Mouse (Mus musculus) ES-E14 (cell line): Measurements from ENCODE around the gene Otub2. TPM values are rescaled to one million over a fixed set of nuclear protein-coding genes. Genes with fewer than 3 reads are reported as not detected.

ENCODE experiments used
- DNase-seq: peaks from one replicate; pipeline ENCODE4 v3.0.0-alpha.2; 2013; ENCODE audit warnings: low read depth, low spot score
- H3K27ac ChIP-seq: 2 replicates; pipeline ENCODE4 v1.5.1; 2012; ENCODE audit warnings: low read depth, mild to moderate bottlenecking, low read length, moderate library complexity, mixed read lengths; ENCODE audit not compliant: poor library complexity, insufficient read depth, severe bottlenecking
- H3K36me3 ChIP-seq: 2 replicates; pipeline ENCODE4 v1.6.1; 2012; ENCODE audit warnings: mild to moderate bottlenecking, low read length, moderate library complexity, mixed read lengths; ENCODE audit not compliant: control insufficient read depth, poor library complexity, insufficient read depth, severe bottlenecking
- H3K4me1 ChIP-seq, 2 experiments: fragments of 150-350 bp in 1 of 2; sonication (generic) in 1 of 2; 2 replicates each; pipeline ENCODE4 v1.6.1; 2012; ENCODE audit warnings: low read length in 2 of 2, mild to moderate bottlenecking in 1 of 2, mixed read lengths in 1 of 2; ENCODE audit not compliant: control insufficient read depth in 2 of 2, insufficient read depth in 2 of 2, poor library complexity in 1 of 2
- H3K4me3 ChIP-seq, 2 experiments: fragments of 150-350 bp in 1 of 2; sonication (generic) in 1 of 2; 2 replicates each; pipeline ENCODE4 v1.5.1; 2012; ENCODE audit warnings: low read length in 2 of 2, low read depth in 1 of 2, mild to moderate bottlenecking in 1 of 2, mixed read lengths in 1 of 2; ENCODE audit not compliant: insufficient read depth in 1 of 2, poor library complexity in 1 of 2, severe bottlenecking in 1 of 2
- H3K9ac ChIP-seq: 2 replicates; pipeline ENCODE4 v1.6.1; 2012; ENCODE audit warnings: low read depth, mild to moderate bottlenecking, low read length, mixed read lengths; ENCODE audit not compliant: poor library complexity, insufficient read depth, severe bottlenecking
- H3K9me3 ChIP-seq: fragments of 150-350 bp; sonication (generic); 2 replicates; pipeline ENCODE4 v1.6.1; 2012; ENCODE audit warnings: low read depth, mild to moderate bottlenecking, low read length; ENCODE audit not compliant: control insufficient read depth, insufficient read depth
- CHD2 ChIP-seq: IDR thresholded peaks from 2 replicates; pipeline ENCODE4 v1.6.1; 2014; ENCODE audit warnings: mild to moderate bottlenecking, low read depth, low read length, inconsistent platforms
- HCFC1 ChIP-seq: IDR thresholded peaks from 2 replicates; pipeline ENCODE4 v1.6.1; 2012; ENCODE audit warnings: low read length, inconsistent platforms, borderline replicate concordance; ENCODE audit not compliant: insufficient read depth
- MAFK ChIP-seq: IDR thresholded peaks from 2 replicates; pipeline ENCODE4 v1.6.1; 2014; ENCODE audit warnings: mild to moderate bottlenecking, low read depth, low read length, inconsistent platforms; ENCODE audit not compliant: insufficient read depth
- ZC3H11A ChIP-seq: IDR thresholded peaks from 2 replicates; pipeline ENCODE4 v1.6.1; 2012; ENCODE audit warnings: low read depth, mild to moderate bottlenecking, inconsistent platforms, low read length, borderline replicate concordance
- ZNF384 ChIP-seq: IDR thresholded peaks from 2 replicates; pipeline ENCODE4 v1.6.1; 2012; ENCODE audit warnings: low read depth, low read length, inconsistent platforms
- in situ Hi-C, 2 experiments: fragments of 600-800 bp; cut with MboI; formaldehyde crosslinking; loops; one replicate each; pipeline ENCODE4 v1.15.1; 2025; ENCODE audit warnings: low sequenced_read_pairs in 2 of 2, inconsistent platforms in 1 of 2; ENCODE audit not compliant: unreplicated experiment in 2 of 2
- total RNA-seq: library from RNA; depleted of rRNA; stranded (reverse); fragments of 300-350 nt; gene quantifications from 2 replicates; pipeline ENCODE4 v1.2.3, GENCODE M21; 2012

Otub2 gene
- total RNA-seq, 1 experiment: 4.8 TPM

- Histone ChIP-seq H3K27ac (no peak overlapping the region), H3K4me1 (no peaks in the 10 kb centered on the region), H3K9me3 (no peaks in the 10 kb centered on the region), H3K36me3 (no peaks in the 10 kb centered on the region), H3K4me3 (no peak overlapping the region), H3K9ac (no peak overlapping the region)
- no peak for TF ChIP-seq HCFC1
- TF ChIP-seq ZC3H11A: no peak
- TF ChIP-seq ZNF384: no peak
- TF ChIP-seq CHD2: no peak
- no peak for TF ChIP-seq MAFK
- no peak for DNase-seq
- in situ Hi-C loops: no loop called here
These were observed 26.8 kb upstream of the Otub2 start for GRCm38 (mm10) chr12:103361539-103362307.

GRCm38 (mm10) chr12:103362336-103362735 is 26.1 kb upstream of the Otub2 start:
- no peak for DNase-seq
- TF ChIP-seq ZC3H11A: no peak
- TF ChIP-seq MAFK: no peak
- TF ChIP-seq HCFC1: no peak
- in situ Hi-C loops: no loop called here
- no peaks in the 10 kb centered on the region for H3K4me1 ChIP-seq
- H3K9ac ChIP-seq: no peak overlapping the region
- no peak overlapping the region for H3K4me3 ChIP-seq
- H3K9me3 ChIP-seq: no peaks in the 10 kb centered on the region
- no peaks in the 10 kb centered on the region for H3K36me3 ChIP-seq
- H3K27ac ChIP-seq: no peak overlapping the region

GRCm38 (mm10) chr12:103367171-103367570 is 21.3 kb upstream of the Otub2 start:
- H3K36me3 ChIP-seq: no peaks in the 10 kb centered on the region
- H3K4me3 ChIP-seq: no peak overlapping the region
- no peak for TF ChIP-seq MAFK
- no peak for TF ChIP-seq HCFC1
- no peak for TF ChIP-seq ZNF384
- no peak for TF ChIP-seq CHD2
- TF ChIP-seq ZC3H11A: no peak
- no peaks in the 10 kb centered on the region for H3K4me1 ChIP-seq
- no peak overlapping the region for H3K27ac ChIP-seq
- in situ Hi-C loops: no loop called here
- no peak overlapping the region for H3K9ac ChIP-seq
- no peak for DNase-seq
- no peaks in the 10 kb centered on the region for H3K9me3 ChIP-seq

- H3K9me3 ChIP-seq: no peaks in the 10 kb centered on the region
- H3K9ac ChIP-seq: no peak overlapping the region; the same call in 1 of the 2 replicates
- no peaks in the 10 kb centered on the region for H3K4me1 ChIP-seq
- H3K4me3 ChIP-seq: peak overlapping the region in 1 of 2 experiments; percentile 28; a peak in 1 of 4 replicates
- TF ChIP-seq ZC3H11A (peak; percentile 45; the same call in 1 of the 2 replicates), HCFC1 (no peak)
- no peaks in the 10 kb centered on the region for H3K36me3 ChIP-seq
- no peak overlapping the region for H3K27ac ChIP-seq
- DNase-seq: peak; percentile 81
- in situ Hi-C loops: no loop called here
These were observed 20.7 kb upstream of the Otub2 start for GRCm38 (mm10) chr12:103367620-103368325.
